Mouse (Mus musculus) embryonic facial prominence, embryonic 11.5 days (tissue): Measurements from ENCODE around the gene Cyb561d1. TPM values are rescaled to one million over a fixed set of nuclear protein-coding genes. Genes with fewer than 3 reads are reported as not detected.

Experiments used
- ATAC-seq: fragments of 200-750 bp; cut with Nextera tagmentation; replicated peaks from 2 replicates; pipeline ENCODE4 v1.8.0; 2017; ENCODE audit warnings: low read depth; ENCODE audit not compliant: insufficient number of reproducible peaks, low FRiP score, low TSS enrichment
- DNase-seq: peaks from one replicate; pipeline ENCODE4 v3.0.0-alpha.2; 2015; ENCODE audit warnings: low spot score
- H3K27ac ChIP-seq: fragments of 300-500 bp; sonication (generic); replicated peaks from 2 replicates; pipeline ENCODE4 v1.5.1; 2014; ENCODE audit warnings: mild to moderate bottlenecking, low read depth, low read length, control low read depth
- H3K27me3 ChIP-seq: fragments of 300-500 bp; sonication (generic); 2 replicates; pipeline ENCODE4 v1.6.1; 2014; ENCODE audit warnings: mild to moderate bottlenecking, low read length, moderate library complexity, mixed read lengths; ENCODE audit not compliant: control insufficient read depth, insufficient read depth
- H3K36me3 ChIP-seq: fragments of 300-500 bp; sonication (generic); replicated peaks from 2 replicates; pipeline ENCODE4 v1.6.1; 2014; ENCODE audit warnings: low read depth, mild to moderate bottlenecking, low read length, moderate library complexity, mixed read lengths; ENCODE audit not compliant: control insufficient read depth, insufficient read depth
- H3K4me1 ChIP-seq: fragments of 300-500 bp; sonication (generic); 2 replicates; pipeline ENCODE4 v1.6.1; 2014; ENCODE audit warnings: low read length, mixed read lengths; ENCODE audit not compliant: control insufficient read depth, insufficient read depth
- H3K4me2 ChIP-seq: fragments of 300-500 bp; sonication (generic); 2 replicates; pipeline ENCODE4 v1.6.1; 2014; ENCODE audit warnings: low read depth, mild to moderate bottlenecking, control low read depth, low read length, moderate library complexity
- H3K4me3 ChIP-seq: fragments of 300-500 bp; sonication (generic); 2 replicates; pipeline ENCODE4 v1.5.1; 2014; ENCODE audit warnings: low read depth, low read length, control low read depth
- H3K9ac ChIP-seq: fragments of 300-500 bp; sonication (generic); replicated peaks from 2 replicates; pipeline ENCODE4 v1.6.1; 2014; ENCODE audit warnings: mild to moderate bottlenecking, control low read depth, low read length
- H3K9me3 ChIP-seq: fragments of 300-500 bp; sonication (generic); replicated peaks from 2 replicates; pipeline ENCODE4 v1.6.1; 2016; ENCODE audit warnings: mild to moderate bottlenecking, low read length, inconsistent platforms, mixed read lengths; ENCODE audit not compliant: control insufficient read depth
- WGBS: fragments of 180-500 bp; shearing (Covaris S2); extraction: QIAGEN DNeasy Blood & Tissue Kit; methylation state at CpG from one replicate; pipeline ENCODE4 v1.1.7; 2014; 5-methylcytosine and 5-hydroxymethylcytosine counted together
- polyA plus RNA-seq: library from polyadenylated mRNA; unstranded; fragments of >200 nt; fragmentation: Nextera tagmentation; extraction: Ambion mirVana; gene quantifications from 2 replicates; pipeline ENCODE4 v1.2.1, GENCODE M21; 2014

Gene Cyb561d1
- polyA plus RNA-seq, 1 experiment from 2014 or later: 1.6 TPM

GRCm38 (mm10) chr3:108199231-108199630 is 1.8 kb downstream of the Cyb561d1 start:
- no peak overlapping the region for H3K4me3 ChIP-seq
- H3K27ac ChIP-seq: no peak overlapping the region
- no peak overlapping the region for H3K4me2 ChIP-seq
- H3K9me3 ChIP-seq: no peaks in the 10 kb centered on the region
- no peak for DNase-seq
- no peaks in the 10 kb centered on the region for H3K36me3 ChIP-seq
- no peak overlapping the region; the same call in 1 of the 2 replicates for H3K9ac ChIP-seq
- 92% methylated on average over 6 of the region's 6 CpGs for WGBS
- no peak for ATAC-seq
- no peaks in the 10 kb centered on the region for H3K27me3 ChIP-seq
- H3K4me1 ChIP-seq: 0 out of 2 replicates have a peak, but pooled peaks cover 2% of the 10 kb centered on the region

- Histone ChIP-seq H3K36me3 (no peaks in the 10 kb centered on the region), H3K9me3 (no peaks in the 10 kb centered on the region), H3K9ac (peak overlapping the region; percentile 0; the same call in 1 of the 2 replicates), H3K4me1 (0 out of 2 replicates have a peak, but pooled peaks cover 2% of the 10 kb centered on the region), H3K27ac (no peak overlapping the region), H3K4me2 (0 out of 2 replicates have a peak overlapping the region, but pooled peaks have one; percentile 7), H3K27me3 (no peaks in the 10 kb centered on the region), H3K4me3 (no peak overlapping the region)
- ATAC-seq: peak; percentile 14; the same call in 1 of the 2 replicates
- peak; percentile 58 for DNase-seq
- 21% methylated on average over 14 of the region's 14 CpGs for WGBS
These were observed 3.9 kb downstream of the Cyb561d1 start for GRCm38 (mm10) chr3:108197066-108197497.

- no peak for ATAC-seq
- 74% methylated on average over 7 of the region's 7 CpGs for WGBS
- no peaks in the 10 kb centered on the region for H3K27me3 ChIP-seq
- no peaks in the 10 kb centered on the region for H3K9me3 ChIP-seq
- 0 out of 2 replicates have a peak, but pooled peaks cover 2% of the 10 kb centered on the region for H3K4me1 ChIP-seq
- no peak overlapping the region for H3K4me3 ChIP-seq
- no peak overlapping the region for H3K9ac ChIP-seq
- H3K4me2 ChIP-seq: no peak overlapping the region
- DNase-seq: no peak
- no peaks in the 10 kb centered on the region for H3K36me3 ChIP-seq
- H3K27ac ChIP-seq: no peak overlapping the region
These were observed 4.9 kb downstream of the Cyb561d1 start for GRCm38 (mm10) chr3:108195941-108196590.

GRCm38 (mm10) chr3:108195287-108195686 is 5.7 kb downstream of the Cyb561d1 start:
- H3K9me3 ChIP-seq: no peaks in the 10 kb centered on the region
- 0 out of 2 replicates have a peak, but pooled peaks cover 2% of the 10 kb centered on the region for H3K4me1 ChIP-seq
- no peak overlapping the region for H3K4me3 ChIP-seq
- H3K4me2 ChIP-seq: no peak overlapping the region
- H3K27me3 ChIP-seq: no peaks in the 10 kb centered on the region
- 83% methylated on average over 4 of the region's 4 CpGs for WGBS
- H3K9ac ChIP-seq: no peak overlapping the region
- H3K27ac ChIP-seq: no peak overlapping the region
- H3K36me3 ChIP-seq: no peaks in the 10 kb centered on the region
- DNase-seq (no peak), ATAC-seq (no peak)

- DNase-seq (no peak), ATAC-seq (no peak)
- Histone ChIP-seq H3K4me2 (no peak overlapping the region), H3K9ac (no peak overlapping the region), H3K27me3 (no peaks in the 10 kb centered on the region), H3K4me3 (no peak overlapping the region), H3K36me3 (no peaks in the 10 kb centered on the region), H3K27ac (no peak overlapping the region), H3K4me1 (0 out of 2 replicates have a peak, but pooled peaks cover 2% of the 10 kb centered on the region), H3K9me3 (no peaks in the 10 kb centered on the region)
- WGBS: 78% methylated on average over 4 of the region's 4 CpGs
These were observed 7.3 kb downstream of the Cyb561d1 start for GRCm38 (mm10) chr3:108193686-108194085.

- ATAC-seq: no peak
These were observed 11.1 kb downstream of the Cyb561d1 start for GRCm38 (mm10) chr3:108189897-108190296.

GRCm38 (mm10) chr3:108188716-108189490 is 12.1 kb downstream of the Cyb561d1 start:
- H3K27me3 ChIP-seq: peaks cover 6% of the 10 kb centered on the region; the same call in 1 of the 2 replicates
- H3K9me3 ChIP-seq: no peaks in the 10 kb centered on the region
- peaks cover 4% of the 10 kb centered on the region; the same call in 1 of the 2 replicates for H3K4me1 ChIP-seq
- 70% methylated on average over 9 of the region's 9 CpGs for WGBS
- DNase-seq (no peak), ATAC-seq (no peak)
- no peaks in the 10 kb centered on the region for H3K36me3 ChIP-seq
- H3K4me3 ChIP-seq: no peak overlapping the region
- H3K4me2 ChIP-seq: no peak overlapping the region
- no peak overlapping the region for H3K27ac ChIP-seq
- no peak overlapping the region for H3K9ac ChIP-seq

More at GRCm38 (mm10) chr3:108189897-108190296, 11.1 kb downstream of the Cyb561d1 start:
- Histone ChIP-seq H3K27me3 (peaks cover 6% of the 10 kb centered on the region; the same call in 1 of the 2 replicates), H3K4me2 (no peak overlapping the region), H3K27ac (no peak overlapping the region), H3K9ac (no peak overlapping the region), H3K36me3 (no peaks in the 10 kb centered on the region), H3K4me1 (peaks cover 4% of the 10 kb centered on the region; the same call in 1 of the 2 replicates), H3K4me3 (no peak overlapping the region), H3K9me3 (no peaks in the 10 kb centered on the region)
- 72% methylated on average over 5 of the region's 5 CpGs for WGBS
- DNase-seq: no peak
